Mouse (Mus musculus): Measurements from ENCODE around the gene Camk2g. TPM values are rescaled to one million over a fixed set of nuclear protein-coding genes. Genes with fewer than 3 reads are reported as not detected.

Camk2g gene
- total and polyA plus RNA-seq, 3 experiments, result 14.1 to 27.1 TPM; not detected in 1

DNA sequence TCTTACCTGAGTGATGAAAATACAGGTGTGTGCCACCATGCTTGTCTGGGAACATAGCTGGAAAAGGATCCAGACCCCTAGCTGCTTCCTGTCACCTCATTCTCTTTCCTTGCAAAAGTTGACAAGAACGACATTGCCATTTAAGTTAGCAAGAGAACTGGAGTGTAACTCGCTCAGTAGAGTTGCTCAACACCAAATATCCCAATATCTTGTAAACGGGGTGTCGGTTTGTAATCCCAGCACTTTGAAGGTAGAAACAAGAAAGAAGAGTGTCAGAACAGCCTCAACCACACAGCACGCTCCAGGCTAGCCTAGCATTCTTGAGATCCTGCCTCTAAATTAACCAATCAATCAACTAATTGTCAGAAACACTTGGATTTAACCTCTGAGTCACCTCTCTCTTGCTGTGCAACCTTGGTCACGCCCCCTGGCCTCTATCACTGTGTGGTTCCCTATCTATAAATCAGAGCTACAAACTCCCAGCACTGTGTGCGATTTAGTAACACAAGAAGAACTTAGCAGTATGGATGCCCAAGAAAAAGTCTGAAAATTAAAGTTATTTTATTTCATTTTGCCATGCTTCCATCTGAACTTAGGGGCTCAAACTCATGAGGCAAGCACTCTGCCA is 18.0 kb upstream of the Camk2g start:
- peaks cover 6 to 9% of the 10 kb centered on the region in 2 experiments; a peak in 3 of 4 replicates for H3K27me3 ChIP-seq (ENCODE audit: control insufficient read depth in 1 of 2, insufficient read depth in 2 of 2, low read length in 2 of 2)
- H3K27ac ChIP-seq (ENCODE audit: control insufficient read depth, low read depth, low read length), result no peak overlapping the region
- H3K9ac ChIP-seq (ENCODE audit: control insufficient read depth, low read depth, low read length, poor library complexity, severe bottlenecking), result no peak overlapping the region
- H3K4me3 ChIP-seq (ENCODE audit: control insufficient read depth in 1 of 2, insufficient read depth in 1 of 2, low read depth in 2 of 2, low read length in 2 of 2), result no peak overlapping the region
- no peaks in the 10 kb centered on the region for H3K9me3 ChIP-seq (replicated peaks; ENCODE audit: insufficient read depth, low read length)
- no peaks in the 10 kb centered on the region for H3K4me1 ChIP-seq (ENCODE audit: control insufficient read depth in 1 of 2, insufficient read depth in 2 of 2, low read length in 2 of 2)
- no peaks in the 10 kb centered on the region for H3K79me2 ChIP-seq (ENCODE audit: control insufficient read depth, insufficient read depth, low read length, poor library complexity)
- DNase-seq (ENCODE audit: low read depth, low spot score), result no peak
- TF ChIP-seq RCOR1 (IDR thresholded peaks at IDR 0.05; ENCODE audit: low read depth, low read length), result peak; percentile 91
- no peak for TF ChIP-seq USF2 (IDR thresholded peaks at IDR 0.05; ENCODE audit: borderline replicate concordance in 1 of 2, insufficient read depth in 1 of 2, low read depth in 1 of 2, low read length in 2 of 2)
- no peaks in the 10 kb centered on the region for H3K36me3 ChIP-seq (ENCODE audit: control insufficient read depth in 1 of 2, insufficient read depth in 2 of 2, low read length in 2 of 2)

- DNase-seq (ENCODE audit: low read depth, low spot score), result no peak
- H3K9ac ChIP-seq (ENCODE audit: control insufficient read depth, low read depth, low read length, poor library complexity, severe bottlenecking), result no peak overlapping the region
- TF ChIP-seq RCOR1 (IDR thresholded peaks at IDR 0.05; ENCODE audit: low read depth, low read length), result no peak
- TF ChIP-seq USF1 (IDR thresholded peaks at IDR 0.05; ENCODE audit: low read depth, low read length), result no peak
- TF ChIP-seq MYB (IDR thresholded peaks at IDR 0.05; ENCODE audit: low read depth, low read length), result no peak
- TF ChIP-seq JUND (IDR thresholded peaks at IDR 0.05; ENCODE audit: low read depth, low read length), result no peak
- TF ChIP-seq RAD21 (IDR thresholded peaks at IDR 0.05; ENCODE audit: low read depth, low read length), result no peak
- TF ChIP-seq TBP (IDR thresholded peaks at IDR 0.05; ENCODE audit: low read depth, low read length), result no peak
- no peak for TF ChIP-seq ZNF384 (IDR thresholded peaks at IDR 0.05; ENCODE audit: low read depth, low read length)
- no peak for TF ChIP-seq MAX (IDR thresholded peaks at IDR 0.05; ENCODE audit: low read length)
- no peak for TF ChIP-seq SMC3 (IDR thresholded peaks at IDR 0.05; ENCODE audit: low read depth, low read length)
- TF ChIP-seq MEF2A (IDR thresholded peaks at IDR 0.05; ENCODE audit: extremely low read depth, insufficient replicate concordance, low read depth, low read length, poor library complexity, severe bottlenecking), result no peak
- no peak for TF ChIP-seq POLR2AphosphoS2 (IDR thresholded peaks at IDR 0.05; ENCODE audit: low read length)
- TF ChIP-seq EP300 (IDR thresholded peaks at IDR 0.05; ENCODE audit: low read depth in 1 of 2, low read length in 2 of 2), result no peak
- no peak for TF ChIP-seq ELF1 (IDR thresholded peaks at IDR 0.05; ENCODE audit: low read depth, low read length)
- no peak for TF ChIP-seq TCF12 (IDR thresholded peaks at IDR 0.05; ENCODE audit: low read depth, low read length)
- TF ChIP-seq UBTF (IDR thresholded peaks at IDR 0.05; ENCODE audit: borderline replicate concordance, insufficient read depth, low read depth, low read length), result no peak
- TF ChIP-seq ZKSCAN1 (IDR thresholded peaks at IDR 0.05; ENCODE audit: low read depth, low read length), result no peak
- TF ChIP-seq GABPA (IDR thresholded peaks at IDR 0.05; ENCODE audit: low read depth, low read length), result no peak
- H3K4me3 ChIP-seq (ENCODE audit: control insufficient read depth in 1 of 2, insufficient read depth in 1 of 2, low read depth in 2 of 2, low read length in 2 of 2), result no peak overlapping the region
- no peaks in the 10 kb centered on the region for H3K9me3 ChIP-seq (replicated peaks; ENCODE audit: insufficient read depth, low read length)
- no peaks in the 10 kb centered on the region for H3K36me3 ChIP-seq (ENCODE audit: control insufficient read depth in 1 of 2, insufficient read depth in 2 of 2, low read length in 2 of 2)
- H3K79me2 ChIP-seq (ENCODE audit: control insufficient read depth, insufficient read depth, low read length, poor library complexity), result no peaks in the 10 kb centered on the region
- H3K27me3 ChIP-seq (ENCODE audit: control insufficient read depth in 1 of 2, insufficient read depth in 2 of 2, low read length in 2 of 2), result peaks cover 6 to 9% of the 10 kb centered on the region in 2 experiments; a peak in 3 of 4 replicates
- no peaks in the 10 kb centered on the region for H3K4me1 ChIP-seq (ENCODE audit: control insufficient read depth in 1 of 2, insufficient read depth in 2 of 2, low read length in 2 of 2)
- H3K27ac ChIP-seq (ENCODE audit: control insufficient read depth, low read depth, low read length), result no peak overlapping the region
These were observed 17.3 kb upstream of the Camk2g start for GRCm38 (mm10) chr14:20811236-20811635.
